Mouse (Mus musculus) liver, adult 2 months (tissue): ENCODE measurements around the gene Gnaq.

Experiments used
- CTCF ChIP-seq: fragments of 200-500 bp; IDR thresholded peaks from 2 replicates; pipeline ENCODE4 v1.5.1; 2011; ENCODE audit warnings: low read depth, low read length, control low read depth
- POLR2A ChIP-seq: fragments of 200-500 bp; IDR thresholded peaks from 2 replicates; pipeline ENCODE4 v1.6.1; 2011; ENCODE audit warnings: low read length, control low read depth; ENCODE audit not compliant: insufficient read depth; ENCODE audit errors: extremely low read depth

GRCm38 (mm10) chr19:16390192-16390795, 257.7 kb downstream of the Gnaq start:
- TF ChIP-seq CTCF (no peak), POLR2A (no peak)
